Mouse (Mus musculus) macrophage (primary cell): ENCODE measurements around the gene Vcan. TPM values are rescaled to one million over a fixed set of nuclear protein-coding genes. Genes with fewer than 3 reads are reported as not detected.

Source experiments
- polyA plus RNA-seq: library from polyadenylated mRNA; stranded (reverse); fragments of 250-400 nt; gene quantifications from 3 replicates; pipeline ENCODE4 v1.2.4, GENCODE M21; 2018; ENCODE audit warnings: inconsistent platforms

Gene Vcan
- polyA plus RNA-seq, 1 experiment from 2014 or later = 1.2 TPM

Other genes with a start within 250 kb of the Vcan start
- not detected in 3 replicates for gene Hapln1, start 202.7 kb downstream of the Vcan start, polyA plus RNA-seq